Mouse (Mus musculus): ENCODE data around the gene Gm42742. TPM values are rescaled to one million over a fixed set of nuclear protein-coding genes. Genes with fewer than 3 reads are reported as not detected.

Gene Gm42742
- polyA plus RNA-seq, 1 experiment from 2014 or later = 41.9 TPM

DNA sequence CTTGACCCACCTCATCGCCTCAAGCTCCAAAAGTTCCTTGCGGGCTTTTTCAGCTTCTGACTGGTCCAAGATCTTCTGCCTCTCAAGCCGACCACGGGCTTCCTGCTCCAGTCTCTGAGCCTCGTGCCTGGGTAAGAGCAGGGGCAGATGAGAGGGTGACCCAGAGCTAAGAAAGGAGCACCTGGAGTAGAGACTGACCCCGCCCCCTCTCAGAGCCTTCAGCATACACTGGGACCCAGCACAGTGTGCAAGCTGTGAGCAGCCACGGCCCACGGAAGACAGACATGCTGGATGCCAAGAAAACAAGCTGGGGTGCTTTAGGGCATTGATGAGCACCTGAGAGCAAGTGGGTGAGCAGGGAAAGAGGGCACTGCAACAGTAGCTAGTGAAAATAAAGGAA lies 32.1 kb downstream of the Gm42742 start:
- WGBS = 65% methylated on average over 8 of the region's 8 CpGs
- Histone ChIP-seq H3K36me3 (ENCODE audit: control insufficient read depth, insufficient read depth, low read length) (0 out of 2 replicates have a peak, but pooled peaks cover 2% of the 10 kb centered on the region), H3K9me3 (ENCODE audit: control insufficient read depth, low read length) (no peaks in the 10 kb centered on the region), H3K27me3 (ENCODE audit: control insufficient read depth, insufficient read depth, low read length) (no peaks in the 10 kb centered on the region), H3K9ac (ENCODE audit: low read length) (no peak overlapping the region), H3K4me3 (ENCODE audit: control insufficient read depth in 1 of 2, insufficient read depth in 1 of 2, low read depth in 1 of 2, low read length in 2 of 2) (no peak overlapping the region), H3K4me1 (ENCODE audit: control insufficient read depth in 2 of 2, insufficient read depth in 2 of 2, low read length in 2 of 2) (0 out of 4 replicates have a peak, but pooled peaks cover 0 to 5% of the 10 kb centered on the region in 2 experiments), H3K4me2 (ENCODE audit: low read length) (no peak overlapping the region), H3K27ac (replicated peaks in 1 of 2; ENCODE audit: control insufficient read depth in 1 of 2, insufficient read depth in 1 of 2, low read depth in 2 of 2, low read length in 2 of 2) (no peak overlapping the region)
- ATAC-seq (ENCODE audit: insufficient number of reproducible peaks, insufficient read depth, low FRiP score, low read depth) = no peak

DNA sequence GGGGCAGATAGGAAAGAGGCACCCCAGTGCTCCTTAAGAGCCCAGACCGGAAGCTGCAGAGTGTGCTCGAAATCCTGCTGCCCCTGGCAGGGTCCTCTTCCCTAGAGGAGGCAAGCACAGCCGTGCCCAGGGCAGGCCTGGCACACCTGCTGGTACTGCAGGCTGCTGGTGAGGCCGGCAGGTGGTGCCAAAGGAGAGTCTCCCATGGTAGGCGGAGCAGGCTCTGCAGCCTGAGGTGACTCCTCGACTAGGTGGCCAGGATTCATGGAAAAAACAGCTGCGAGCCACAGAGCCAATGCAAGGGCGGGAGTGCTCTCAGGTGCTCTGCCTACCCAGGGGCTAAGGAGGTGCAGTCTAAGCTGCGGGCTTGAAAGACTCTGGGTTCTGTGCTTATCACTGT lies 34.6 kb downstream of the Gm42742 start:
- ATAC-seq (ENCODE audit: insufficient number of reproducible peaks, insufficient read depth, low FRiP score, low read depth) = no peak
- Histone ChIP-seq H3K9me3 (ENCODE audit: control insufficient read depth, low read length) (no peaks in the 10 kb centered on the region), H3K27ac (replicated peaks in 1 of 2; ENCODE audit: control insufficient read depth in 1 of 2, insufficient read depth in 1 of 2, low read depth in 2 of 2, low read length in 2 of 2) (no peak overlapping the region), H3K4me1 (ENCODE audit: control insufficient read depth in 2 of 2, insufficient read depth in 2 of 2, low read length in 2 of 2) (0 out of 4 replicates have a peak, but pooled peaks cover 0 to 5% of the 10 kb centered on the region in 2 experiments), H3K4me2 (ENCODE audit: low read length) (no peak overlapping the region), H3K36me3 (ENCODE audit: control insufficient read depth, insufficient read depth, low read length) (0 out of 2 replicates have a peak, but pooled peaks cover 5% of the 10 kb centered on the region), H3K9ac (ENCODE audit: low read length) (no peak overlapping the region), H3K4me3 (ENCODE audit: control insufficient read depth in 1 of 2, insufficient read depth in 1 of 2, low read depth in 1 of 2, low read length in 2 of 2) (no peak overlapping the region), H3K27me3 (ENCODE audit: control insufficient read depth, insufficient read depth, low read length) (no peaks in the 10 kb centered on the region)
- 42% methylated on average over 9 of the region's 9 CpGs for WGBS

DNA sequence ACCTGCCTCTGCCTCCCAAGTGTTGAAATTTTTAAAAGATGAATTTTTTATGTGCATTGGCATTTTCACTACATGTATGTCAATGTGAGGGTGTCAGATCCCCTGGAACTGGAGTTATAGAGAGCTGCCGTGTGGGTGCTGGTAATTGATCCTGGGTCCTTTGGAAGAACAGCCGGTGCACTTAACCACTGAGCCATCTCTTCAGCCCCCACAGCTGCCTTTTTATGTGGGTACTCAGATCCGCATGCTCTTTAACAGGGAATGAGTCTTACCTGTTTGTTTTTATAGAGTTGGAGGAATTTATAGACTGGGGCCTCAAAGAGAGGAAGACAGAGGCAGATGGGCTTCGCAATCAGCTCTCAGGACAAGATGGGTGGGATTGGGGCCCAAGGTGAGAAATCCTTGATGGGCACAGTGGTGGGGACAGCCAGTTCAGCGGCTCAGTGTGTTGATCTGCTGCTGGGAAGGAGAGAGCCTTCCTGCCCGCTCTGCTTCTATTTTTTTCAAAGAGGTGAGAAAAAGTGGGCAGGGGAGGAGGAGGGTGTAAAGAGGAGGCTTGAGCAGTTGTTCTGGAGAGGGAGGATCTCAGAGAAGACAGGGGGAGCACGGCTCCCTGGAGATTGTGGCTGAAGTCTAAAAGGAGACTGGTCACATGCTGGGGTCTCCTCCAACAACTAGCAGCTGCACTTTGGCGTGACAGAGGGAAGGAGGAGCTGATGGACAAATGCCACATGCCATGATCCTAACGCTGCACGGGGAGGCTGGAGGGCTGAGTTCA lies 36.0 kb downstream of the Gm42742 start:
- Histone ChIP-seq H3K27me3 (ENCODE audit: control insufficient read depth, insufficient read depth, low read length) (no peaks in the 10 kb centered on the region), H3K27ac (replicated peaks in 1 of 2; ENCODE audit: control insufficient read depth in 1 of 2, insufficient read depth in 1 of 2, low read depth in 2 of 2, low read length in 2 of 2) (no peak overlapping the region), H3K9ac (ENCODE audit: low read length) (no peak overlapping the region), H3K4me2 (ENCODE audit: low read length) (no peak overlapping the region), H3K4me1 (ENCODE audit: control insufficient read depth in 2 of 2, insufficient read depth in 2 of 2, low read length in 2 of 2) (0 out of 4 replicates have a peak, but pooled peaks cover 0 to 5% of the 10 kb centered on the region in 2 experiments), H3K4me3 (ENCODE audit: control insufficient read depth in 1 of 2, insufficient read depth in 1 of 2, low read depth in 1 of 2, low read length in 2 of 2) (no peak overlapping the region), H3K36me3 (ENCODE audit: control insufficient read depth, insufficient read depth, low read length) (peaks cover 15% of the 10 kb centered on the region), H3K9me3 (ENCODE audit: control insufficient read depth, low read length) (no peaks in the 10 kb centered on the region)
- 37% methylated on average over 10 of the region's 10 CpGs for WGBS
- no peak for ATAC-seq (ENCODE audit: insufficient number of reproducible peaks, insufficient read depth, low FRiP score, low read depth)

DNA sequence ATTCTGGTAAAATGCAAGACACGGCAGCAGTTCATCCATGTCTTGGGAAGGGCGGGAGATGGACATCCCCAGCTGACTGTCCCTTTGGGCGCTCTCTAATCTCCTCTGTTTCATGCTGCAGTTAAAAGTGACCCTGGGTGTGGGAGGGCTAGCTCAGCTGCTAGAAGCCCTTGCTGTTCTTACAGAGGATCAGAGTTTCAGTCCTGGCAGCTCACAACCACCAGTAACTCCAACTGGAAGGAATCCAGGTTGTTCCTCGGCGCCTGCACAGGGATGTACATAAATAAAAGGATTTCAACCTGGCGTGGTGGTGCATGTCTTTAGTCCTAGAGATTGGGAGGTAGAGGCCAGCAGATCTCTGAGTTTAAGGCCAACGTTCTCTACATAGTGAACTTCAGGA lies 37.8 kb downstream of the Gm42742 start:
- H3K4me1 ChIP-seq (ENCODE audit: control insufficient read depth in 2 of 2, insufficient read depth in 2 of 2, low read length in 2 of 2) = 0 out of 4 replicates have a peak, but pooled peaks cover 0 to 5% of the 10 kb centered on the region in 2 experiments
- no peak overlapping the region for H3K9ac ChIP-seq (ENCODE audit: low read length)
- no peak overlapping the region for H3K27ac ChIP-seq (replicated peaks in 1 of 2; ENCODE audit: control insufficient read depth in 1 of 2, insufficient read depth in 1 of 2, low read depth in 2 of 2, low read length in 2 of 2)
- no peak for ATAC-seq (ENCODE audit: insufficient number of reproducible peaks, insufficient read depth, low FRiP score, low read depth)
- H3K27me3 ChIP-seq (ENCODE audit: control insufficient read depth, insufficient read depth, low read length) = no peaks in the 10 kb centered on the region
- WGBS = 74% methylated on average over 7 of the region's 7 CpGs
- no peak overlapping the region for H3K4me3 ChIP-seq (ENCODE audit: control insufficient read depth in 1 of 2, insufficient read depth in 1 of 2, low read depth in 1 of 2, low read length in 2 of 2)
- no peaks in the 10 kb centered on the region for H3K9me3 ChIP-seq (ENCODE audit: control insufficient read depth, low read length)
- peaks cover 32% of the 10 kb centered on the region for H3K36me3 ChIP-seq (ENCODE audit: control insufficient read depth, insufficient read depth, low read length)
- H3K4me2 ChIP-seq (ENCODE audit: low read length) = no peak overlapping the region

DNA sequence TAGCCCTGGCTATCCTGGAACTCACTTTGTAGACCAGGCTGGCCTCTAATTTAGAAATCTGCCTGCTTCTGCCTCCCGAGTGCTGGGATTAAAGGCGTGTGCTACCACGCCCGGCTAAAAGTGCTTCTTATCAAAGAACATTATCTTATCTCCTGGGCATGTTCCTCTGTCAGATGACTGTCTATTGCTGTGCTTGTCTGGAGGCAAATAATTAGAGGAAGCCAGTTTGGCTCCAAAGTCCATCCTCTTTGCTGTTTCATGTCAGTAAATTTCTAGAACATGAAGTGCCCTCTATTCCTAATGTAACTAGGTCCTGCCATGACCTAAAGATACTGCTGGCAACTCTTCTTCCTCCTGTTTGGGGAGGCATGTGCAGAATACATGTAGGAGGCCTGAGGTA lies 38.8 kb downstream of the Gm42742 start:
- ATAC-seq (ENCODE audit: insufficient number of reproducible peaks, insufficient read depth, low FRiP score, low read depth) = no peak
- WGBS = 65% methylated on average over 4 of the region's 4 CpGs
- H3K27ac ChIP-seq (replicated peaks in 1 of 2; ENCODE audit: control insufficient read depth in 1 of 2, insufficient read depth in 1 of 2, low read depth in 2 of 2, low read length in 2 of 2) = no peak overlapping the region

DNA sequence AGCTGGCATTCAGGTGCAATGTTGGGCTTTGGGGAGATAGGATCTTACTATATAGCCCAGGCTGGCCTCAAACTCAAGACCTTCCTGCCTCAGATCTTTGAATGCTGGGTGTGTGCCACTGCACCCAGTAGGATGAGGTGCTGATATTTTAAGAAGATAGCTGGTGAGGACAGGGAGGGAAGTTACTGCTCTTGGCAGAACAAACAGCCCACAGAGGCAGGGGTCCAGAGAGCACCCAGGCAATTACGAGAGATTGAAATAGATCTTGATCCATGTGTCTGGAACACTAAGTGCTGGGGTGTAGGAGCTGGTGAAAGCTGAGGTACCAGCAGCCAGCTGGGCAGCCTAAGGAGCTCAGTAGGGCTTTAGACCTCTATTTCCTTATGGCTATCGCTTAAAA lies 39.3 kb downstream of the Gm42742 start:
- ATAC-seq (ENCODE audit: insufficient number of reproducible peaks, insufficient read depth, low FRiP score, low read depth) = no peak
- peaks cover 2 to 12% of the 10 kb centered on the region in 2 experiments; a peak in 2 of 4 replicates for H3K4me1 ChIP-seq (ENCODE audit: control insufficient read depth in 2 of 2, insufficient read depth in 2 of 2, low read length in 2 of 2)
- H3K9me3 ChIP-seq (ENCODE audit: control insufficient read depth, low read length) = no peaks in the 10 kb centered on the region
- H3K9ac ChIP-seq (ENCODE audit: low read length) = no peak overlapping the region
- H3K36me3 ChIP-seq (ENCODE audit: control insufficient read depth, insufficient read depth, low read length) = peaks cover 33% of the 10 kb centered on the region
- no peaks in the 10 kb centered on the region for H3K27me3 ChIP-seq (ENCODE audit: control insufficient read depth, insufficient read depth, low read length)
- H3K27ac ChIP-seq (replicated peaks in 1 of 2; ENCODE audit: control insufficient read depth in 1 of 2, insufficient read depth in 1 of 2, low read depth in 2 of 2, low read length in 2 of 2) = no peak overlapping the region
- no peak overlapping the region for H3K4me3 ChIP-seq (ENCODE audit: control insufficient read depth in 1 of 2, insufficient read depth in 1 of 2, low read depth in 1 of 2, low read length in 2 of 2)
- 79% methylated on average over 2 of the region's 2 CpGs for WGBS
- no peak overlapping the region for H3K4me2 ChIP-seq (ENCODE audit: low read length)

More for the DNA sequence above, 38.8 kb downstream of the Gm42742 start:
- H3K4me2 ChIP-seq (ENCODE audit: low read length) = no peak overlapping the region
- peaks cover 2 to 10% of the 10 kb centered on the region in 2 experiments; a peak in 2 of 4 replicates for H3K4me1 ChIP-seq (ENCODE audit: control insufficient read depth in 2 of 2, insufficient read depth in 2 of 2, low read length in 2 of 2)
- no peak overlapping the region for H3K4me3 ChIP-seq (ENCODE audit: control insufficient read depth in 1 of 2, insufficient read depth in 1 of 2, low read depth in 1 of 2, low read length in 2 of 2)
- no peaks in the 10 kb centered on the region for H3K9me3 ChIP-seq (ENCODE audit: control insufficient read depth, low read length)
- H3K9ac ChIP-seq (ENCODE audit: low read length) = no peak overlapping the region
- H3K36me3 ChIP-seq (ENCODE audit: control insufficient read depth, insufficient read depth, low read length) = peaks cover 33% of the 10 kb centered on the region
- H3K27me3 ChIP-seq (ENCODE audit: control insufficient read depth, insufficient read depth, low read length) = no peaks in the 10 kb centered on the region

DNA sequence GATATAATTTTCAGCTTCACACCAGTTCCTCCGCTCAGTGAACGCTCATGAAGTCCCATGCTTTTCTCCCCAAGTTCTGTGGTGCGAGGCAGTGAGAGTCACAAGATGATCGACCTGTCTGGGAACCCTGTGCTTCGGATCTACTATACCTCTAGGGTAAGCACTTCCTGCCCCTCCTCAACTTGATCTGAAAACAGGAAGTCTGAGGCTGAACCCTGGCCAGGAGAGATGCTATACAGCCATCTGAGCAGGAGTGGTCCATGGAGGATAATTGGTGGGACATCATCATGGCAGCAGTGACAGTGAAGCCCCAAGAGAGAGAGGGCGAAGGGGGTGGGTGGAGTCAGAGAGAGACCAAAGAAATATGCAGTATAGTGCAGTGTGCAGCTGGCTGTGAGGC lies 42.1 kb downstream of the Gm42742 start:
- H3K4me3 ChIP-seq (ENCODE audit: control insufficient read depth in 1 of 2, insufficient read depth in 1 of 2, low read depth in 1 of 2, low read length in 2 of 2) = no peak overlapping the region
- no peaks in the 10 kb centered on the region for H3K27me3 ChIP-seq (ENCODE audit: control insufficient read depth, insufficient read depth, low read length)
- H3K36me3 ChIP-seq (ENCODE audit: control insufficient read depth, insufficient read depth, low read length) = peaks cover 33% of the 10 kb centered on the region
- H3K4me2 ChIP-seq (ENCODE audit: low read length) = no peak overlapping the region
- no peak overlapping the region for H3K27ac ChIP-seq (replicated peaks in 1 of 2; ENCODE audit: control insufficient read depth in 1 of 2, insufficient read depth in 1 of 2, low read depth in 2 of 2, low read length in 2 of 2)
- 87% methylated on average over 6 of the region's 6 CpGs for WGBS
- H3K9ac ChIP-seq (ENCODE audit: low read length) = no peak overlapping the region
- peaks cover 2 to 11% of the 10 kb centered on the region in 2 experiments; a peak in 3 of 4 replicates for H3K4me1 ChIP-seq (ENCODE audit: control insufficient read depth in 2 of 2, insufficient read depth in 2 of 2, low read length in 2 of 2)
- no peaks in the 10 kb centered on the region for H3K9me3 ChIP-seq (ENCODE audit: control insufficient read depth, low read length)
- no peak for ATAC-seq (ENCODE audit: insufficient number of reproducible peaks, insufficient read depth, low FRiP score, low read depth)
